Mouse (Mus musculus) hematopoietic multipotent progenitor cell, adult 10-12 weeks (in vitro differentiated cells): ENCODE measurements around the gene Fam71e1. TPM values are rescaled to one million over a fixed set of nuclear protein-coding genes. Genes with fewer than 3 reads are reported as not detected.

ENCODE experiments used
- polyA plus RNA-seq: library from polyadenylated mRNA; stranded (reverse); fragments of >175 nt; gene quantifications from 2 replicates; pipeline ENCODE4 v1.2.3, GENCODE M21; 2012; ENCODE audit warnings: low replicate concordance

Gene Fam71e1
- 18.2 and 39.1 TPM in 2 replicates for polyA plus RNA-seq

GRCm38 (mm10) chr7:44495992-44496770 is at the start of gene Fam71e1, which contains the start of gene Emc10:
Gene Fam71e1 (plus strand): TSS chr7:44496581.
Gene Emc10 (minus strand): TSS chr7:44496529.

GRCm38 (mm10) chr7:44465111-44465510 is 31.3 kb upstream of the Fam71e1 start, which contains the start of gene Aspdh:
Gene Aspdh (plus strand): TSS chr7:44465391.

GRCm38 (mm10) chr7:44467811-44468411 is 28.5 kb upstream of the Fam71e1 start, which contains the start of gene Josd2:
Gene Josd2 (plus strand): TSS chr7:44467980.

GRCm38 (mm10) chr7:44524502-44524901 is 28.1 kb downstream of the Fam71e1 start, which contains the start of gene Mybpc2:
Gene Mybpc2 (minus strand): TSS chr7:44524656.

GRCm38 (mm10) chr7:44531946-44532732 is 35.8 kb downstream of the Fam71e1 start, which contains the start of gene Spib:
Gene Spib (minus strand): TSS chr7:44532071.

GRCm38 (mm10) chr7:44548497-44549087 is 52.2 kb downstream of the Fam71e1 start, which contains the start of gene Pold1:
Gene Pold1 (minus strand): TSS chr7:44548849.

Other genes starting within 250 kb of the Fam71e1 start
- 0.10 TPM in 1 of 2 replicates, not detected in the other for gene 1700028J19Rik, start 249.9 kb upstream of the Fam71e1 start, polyA plus RNA-seq
- gene 2410002F23Rik, start 249.9 kb upstream of the Fam71e1 start, polyA plus RNA-seq: 155 and 164 TPM in 2 replicates
- gene Acp4, start 239.2 kb upstream of the Fam71e1 start, polyA plus RNA-seq: not detected in 2 replicates
- gene Gm15517, start 235.1 kb upstream of the Fam71e1 start, polyA plus RNA-seq: not detected in 2 replicates
- 1.6 and 1.7 TPM in 2 replicates for gene Clec11a, start 189.7 kb upstream of the Fam71e1 start, polyA plus RNA-seq
- 36.0 and 52.3 TPM in 2 replicates for gene Shank1, start 186.3 kb upstream of the Fam71e1 start, polyA plus RNA-seq
- gene Syt3, start 112.5 kb upstream of the Fam71e1 start, polyA plus RNA-seq: 0.90 and 1.6 TPM in 2 replicates
- gene 1700008O03Rik, start 110.8 kb upstream of the Fam71e1 start, polyA plus RNA-seq: 0.36 and 0.40 TPM in 2 replicates
- gene Lrrc4b, start 67.6 kb upstream of the Fam71e1 start, polyA plus RNA-seq: not detected in 2 replicates
- gene Aspdh, start 31.2 kb upstream of the Fam71e1 start, polyA plus RNA-seq: not detected in 2 replicates
- gene Josd2, start 28.6 kb upstream of the Fam71e1 start, polyA plus RNA-seq: 245 and 532 TPM in 2 replicates
- 279 and 432 TPM in 2 replicates for gene Emc10, start 52 bp upstream of the Fam71e1 start, polyA plus RNA-seq
- gene Mybpc2, start 28.1 kb downstream of the Fam71e1 start, polyA plus RNA-seq: 0.61 and 1.4 TPM in 2 replicates
- 694 and 1,266 TPM in 2 replicates for gene Spib, start 35.5 kb downstream of the Fam71e1 start, polyA plus RNA-seq
- gene Pold1, start 52.3 kb downstream of the Fam71e1 start, polyA plus RNA-seq: 150 and 176 TPM in 2 replicates
- gene Nr1h2, start 57.4 kb downstream of the Fam71e1 start, polyA plus RNA-seq: 388 and 706 TPM in 2 replicates
- 103 and 215 TPM in 2 replicates for gene Napsa, start 75.8 kb downstream of the Fam71e1 start, polyA plus RNA-seq
- gene Kcnc3, start 94.1 kb downstream of the Fam71e1 start, polyA plus RNA-seq: 10.8 and 21.7 TPM in 2 replicates
- 0.33 and 0.61 TPM in 2 replicates for gene Myh14, start 174.3 kb downstream of the Fam71e1 start, polyA plus RNA-seq
- gene Izumo2, start 212.2 kb downstream of the Fam71e1 start, polyA plus RNA-seq: not detected in 2 replicates